In the genomic region with DNA sequence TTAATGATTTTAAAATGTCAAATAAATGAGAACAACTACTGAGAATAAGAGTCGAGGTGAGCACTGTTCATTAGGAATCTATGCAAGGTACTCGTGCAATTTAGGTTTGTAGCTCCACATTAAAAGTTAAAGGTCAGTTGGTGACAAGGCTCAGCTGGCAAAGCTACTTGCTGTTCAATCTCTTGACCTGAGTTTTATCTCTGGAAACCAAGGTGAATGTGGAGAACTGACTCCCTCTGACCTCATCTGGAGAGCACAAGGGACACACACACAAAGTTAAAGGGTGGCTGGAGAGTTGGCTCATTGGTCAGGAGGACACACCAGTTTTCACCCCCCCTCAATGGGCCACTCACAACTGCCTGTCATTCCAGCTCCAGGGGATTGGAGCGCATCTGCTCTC, we compare ENCODE assay signal across 21 mouse cellular contexts. TPM values are rescaled to one million over a fixed set of nuclear protein-coding genes. Genes with fewer than 3 reads are reported as not detected.
A peak's percentile ranks its signal among the peaks of the same experiment; 100 is the strongest.
DNase-seq lines count a peak whose midpoint lies in the region; ATAC-seq and TF ChIP-seq lines count a peak whose summit lies in the region.
"Had no signal": no experiment of that assay in that cellular context is flagged by ENCODE, and none has a peak within 500 bp of the region (broad histone marks: within the 10 kb centered on the region; RNA-seq: fewer than 3 reads in every experiment).

No protein-coding gene starts in this region.

- 72% methylated on average over 3 of the region's 3 CpGs for WGBS in embryonic facial prominence, embryonic 15.5 days
- WGBS in embryonic facial prominence, embryonic 10.5 days = 84% methylated on average over 3 of the region's 3 CpGs
- WGBS in liver, adult 2 months = 59% methylated on average over 3 of the region's 3 CpGs
- WGBS in liver, postnatal 0 days (ENCODE audit: insufficient replicate concordance) = 73% methylated on average over 3 of the region's 3 CpGs
- WGBS in stomach, embryonic 15.5 days = 54% methylated on average over 3 of the region's 3 CpGs

- peaks cover 7% of the 10 kb centered on the region for H3K79me2 ChIP-seq in liver, adult 2 months (ENCODE audit: control insufficient read depth, insufficient read depth, low read length)

- H3K27ac ChIP-seq in embryonic facial prominence, embryonic 15.5 days (replicated peaks) = peak overlapping the region; percentile 7; the same call in 1 of the 2 replicates
- no peak overlapping the region for H3K27ac ChIP-seq in embryonic facial prominence, embryonic 10.5 days (replicated peaks)
- H3K27ac ChIP-seq in liver, adult 2 months (replicated peaks; ENCODE audit: insufficient read depth, low read depth, low read length) = no peak overlapping the region
- H3K27ac ChIP-seq in liver, postnatal 0 days (ENCODE audit: low read depth) = no peak overlapping the region
- peak overlapping the region; percentile 35; the same call in 1 of the 2 replicates for H3K27ac ChIP-seq in stomach, embryonic 15.5 days
- H3K27ac ChIP-seq: forebrain, embryonic 15.5 days; hindbrain, embryonic 15.5 days had no signal

- TF ChIP-seq POLR2A in liver, adult 2 months (IDR thresholded peaks at IDR 0.05; ENCODE audit: extremely low read depth, insufficient read depth, low read length) = no peak

- H3K4me3 ChIP-seq in embryonic facial prominence, embryonic 15.5 days (replicated peaks) = no peak overlapping the region
- H3K4me3 ChIP-seq in embryonic facial prominence, embryonic 10.5 days = no peak overlapping the region
- no peak overlapping the region for H3K4me3 ChIP-seq in liver, adult 2 months (ENCODE audit: insufficient read depth, low read depth, low read length)
- no peak overlapping the region for H3K4me3 ChIP-seq in liver, postnatal 0 days (ENCODE audit: low read depth, low read length)
- H3K4me3 ChIP-seq in stomach, embryonic 15.5 days (replicated peaks) = no peak overlapping the region
- H3K4me3 ChIP-seq: forebrain, embryonic 15.5 days; heart, embryonic 12.5 days; hindbrain, embryonic 15.5 days had no signal

- no peak overlapping the region for H3K9ac ChIP-seq in embryonic facial prominence, embryonic 15.5 days
- no peak overlapping the region for H3K9ac ChIP-seq in liver, adult 2 months (ENCODE audit: low read depth, low read length)
- no peak overlapping the region for H3K9ac ChIP-seq in liver, postnatal 0 days (replicated peaks)
- H3K9ac ChIP-seq in stomach, embryonic 15.5 days = no peak overlapping the region
- H3K9ac ChIP-seq: forebrain, embryonic 15.5 days; heart, embryonic 12.5 days; hindbrain, embryonic 15.5 days had no signal

- H3K9me3 ChIP-seq in embryonic facial prominence, embryonic 15.5 days (replicated peaks) = no peaks in the 10 kb centered on the region
- H3K9me3 ChIP-seq in embryonic facial prominence, embryonic 10.5 days = no peaks in the 10 kb centered on the region
- H3K9me3 ChIP-seq in liver, postnatal 0 days (ENCODE audit: low read length) = no peaks in the 10 kb centered on the region
- no peaks in the 10 kb centered on the region for H3K9me3 ChIP-seq in stomach, embryonic 15.5 days
- H3K9me3 ChIP-seq: forebrain, embryonic 15.5 days; heart, embryonic 12.5 days; hindbrain, embryonic 15.5 days had no signal

- H3K27me3 ChIP-seq in embryonic facial prominence, embryonic 15.5 days = no peaks in the 10 kb centered on the region
- no peaks in the 10 kb centered on the region for H3K27me3 ChIP-seq in embryonic facial prominence, embryonic 10.5 days (replicated peaks; ENCODE audit: low read depth, poor library complexity, severe bottlenecking)
- H3K27me3 ChIP-seq in liver, adult 2 months (ENCODE audit: control insufficient read depth, insufficient read depth, low read length) = no peaks in the 10 kb centered on the region
- H3K27me3 ChIP-seq in liver, postnatal 0 days (ENCODE audit: insufficient read depth, low read length) = no peaks in the 10 kb centered on the region
- H3K27me3 ChIP-seq in stomach, embryonic 15.5 days (replicated peaks) = no peaks in the 10 kb centered on the region
- H3K27me3 ChIP-seq: forebrain, embryonic 15.5 days; heart, embryonic 12.5 days; hindbrain, embryonic 15.5 days had no signal

- TF ChIP-seq EP300 in liver, postnatal 0 days (IDR thresholded peaks at IDR 0.05; ENCODE audit: low read depth) = no peak

- peaks cover 6% of the 10 kb centered on the region for H3K4me1 ChIP-seq in embryonic facial prominence, embryonic 15.5 days
- H3K4me1 ChIP-seq in embryonic facial prominence, embryonic 10.5 days = peaks cover 16% of the 10 kb centered on the region
- peaks cover 15% of the 10 kb centered on the region for H3K4me1 ChIP-seq in liver, adult 2 months (ENCODE audit: control insufficient read depth, insufficient read depth, low read length)
- H3K4me1 ChIP-seq in liver, postnatal 0 days (ENCODE audit: insufficient read depth) = peaks cover 23% of the 10 kb centered on the region
- peaks cover 16% of the 10 kb centered on the region for H3K4me1 ChIP-seq in stomach, embryonic 15.5 days

- H3K4me2 ChIP-seq in embryonic facial prominence, embryonic 15.5 days (replicated peaks) = no peak overlapping the region
- H3K4me2 ChIP-seq in liver, postnatal 0 days (ENCODE audit: low read depth, low read length) = no peak overlapping the region
- no peak overlapping the region for H3K4me2 ChIP-seq in stomach, embryonic 15.5 days
- H3K4me2 ChIP-seq: forebrain, embryonic 15.5 days; heart, embryonic 12.5 days; hindbrain, embryonic 15.5 days had no signal

- no peaks in the 10 kb centered on the region for H3K36me3 ChIP-seq in embryonic facial prominence, embryonic 15.5 days
- peaks cover 6% of the 10 kb centered on the region for H3K36me3 ChIP-seq in embryonic facial prominence, embryonic 10.5 days (replicated peaks)
- H3K36me3 ChIP-seq in liver, adult 2 months (ENCODE audit: control insufficient read depth, insufficient read depth, low read length) = no peaks in the 10 kb centered on the region
- no peaks in the 10 kb centered on the region; the same call in none of the 2 replicates for H3K36me3 ChIP-seq in liver, postnatal 0 days (replicated peaks; ENCODE audit: insufficient read depth, low read length)
- H3K36me3 ChIP-seq in stomach, embryonic 15.5 days = 0 out of 2 replicates have a peak, but pooled peaks cover 2% of the 10 kb centered on the region
- H3K36me3 ChIP-seq: forebrain, embryonic 15.5 days; hindbrain, embryonic 15.5 days had no signal

- DNase-seq in embryonic facial prominence, embryonic 10.5 days (ENCODE audit: low spot score) = no peak
- peak; percentile 12 for DNase-seq in kidney, adult 11 months
- DNase-seq in kidney, adult 9 months = no peak
- peak; percentile 81 for DNase-seq in liver, adult 2 months (ENCODE audit: extremely low read depth, low read depth, low spot score)
- DNase-seq in liver, postnatal 0 days = no peak
- no peak for DNase-seq in cerebellum, adult 9-10 months
- DNase-seq: adrenal gland, adult 8-10 months; cerebellum, adult 18-20 months; cerebellum, postnatal 10 days; gastrocnemius, postnatal 14 days; heart, postnatal 36 days had no signal

- TF ChIP-seq CTCF in liver, adult 2 months (IDR thresholded peaks at IDR 0.05; ENCODE audit: low read depth, low read length) = no peak
- TF ChIP-seq CTCF in liver, postnatal 0 days (IDR thresholded peaks at IDR 0.05; ENCODE audit: low read depth) = no peak

- ATAC-seq in embryonic facial prominence, embryonic 15.5 days (ENCODE audit: insufficient number of reproducible peaks, low FRiP score, low TSS enrichment, low read depth) = no peak
- no peak for ATAC-seq in liver, postnatal 0 days
- ATAC-seq in stomach, embryonic 15.5 days (ENCODE audit: insufficient read depth, low FRiP score, low read depth) = no peak
- ATAC-seq: forebrain, embryonic 15.5 days had no signal

RNA-seq across cellular contexts. Expression of a gene that starts 1.8 kb away (rescaled TPM):
- polyA plus RNA-seq in embryonic facial prominence, embryonic 15.5 days (2015; fragmentation: Nextera tagmentation; extraction: Ambion mirVana) = 25.2 and 27.0 TPM in 2 replicates
- 13.9 and 15.0 TPM in 2 replicates for polyA plus RNA-seq in embryonic facial prominence, embryonic 10.5 days (2016; fragmentation: Nextera tagmentation; extraction: Ambion mirVana)
- total RNA-seq in liver, adult 2 months (2014; rRNA removed) = 51.0 and 51.1 TPM in 2 replicates
- polyA plus RNA-seq in liver, adult 2 months (2012; rRNA removed) = 25.6 and 27.9 TPM in 2 replicates
- 10.2 and 10.7 TPM in 2 replicates for polyA plus RNA-seq in liver, postnatal 0 days (2015; fragmentation: Nextera tagmentation; extraction: Ambion mirVana)
- polyA plus RNA-seq in stomach, embryonic 15.5 days (2015; fragmentation: Nextera tagmentation; extraction: Ambion mirVana) = 22.5 and 24.2 TPM in 2 replicates

RNA-seq across cellular contexts. Expression of a gene that starts 31.2 kb away (rescaled TPM):
- polyA plus RNA-seq in embryonic facial prominence, embryonic 15.5 days (2015; fragmentation: Nextera tagmentation; extraction: Ambion mirVana) = 32.6 and 32.7 TPM in 2 replicates
- 24.0 and 25.7 TPM in 2 replicates for polyA plus RNA-seq in embryonic facial prominence, embryonic 10.5 days (2016; fragmentation: Nextera tagmentation; extraction: Ambion mirVana)
- total RNA-seq in liver, adult 2 months (2014; rRNA removed) = 30.3 and 41.9 TPM in 2 replicates
- polyA plus RNA-seq in liver, adult 2 months (2012; rRNA removed) = 17.2 and 20.2 TPM in 2 replicates
- polyA plus RNA-seq in liver, postnatal 0 days (2015; fragmentation: Nextera tagmentation; extraction: Ambion mirVana) = 14.2 and 15.2 TPM in 2 replicates
- 29.2 and 31.8 TPM in 2 replicates for polyA plus RNA-seq in stomach, embryonic 15.5 days (2015; fragmentation: Nextera tagmentation; extraction: Ambion mirVana)

RNA-seq across cellular contexts. Expression of a gene that starts 54.4 kb away (rescaled TPM):
- polyA plus RNA-seq in embryonic facial prominence, embryonic 15.5 days (2015; fragmentation: Nextera tagmentation; extraction: Ambion mirVana) = not detected in 2 replicates
- not detected in 2 replicates for polyA plus RNA-seq in embryonic facial prominence, embryonic 10.5 days (2016; fragmentation: Nextera tagmentation; extraction: Ambion mirVana)
- total RNA-seq in liver, adult 2 months (2014; rRNA removed) = 0.07 and 0.09 TPM in 2 replicates
- 0.07 TPM in 1 of 2 replicates, not detected in the other for polyA plus RNA-seq in liver, adult 2 months (2012; rRNA removed)
- polyA plus RNA-seq in liver, postnatal 0 days (2015; fragmentation: Nextera tagmentation; extraction: Ambion mirVana) = 0.09 TPM in 1 of 2 replicates, not detected in the other
- 0.05 TPM in 1 of 2 replicates, not detected in the other for polyA plus RNA-seq in stomach, embryonic 15.5 days (2015; fragmentation: Nextera tagmentation; extraction: Ambion mirVana)
- total RNA-seq: ES-E14; gastrocnemius, postnatal 14 days; heart, postnatal 36 days had no signal
- polyA plus RNA-seq: embryonic facial prominence, embryonic 11.5 days; forebrain, embryonic 11.5 days; forebrain, embryonic 15.5 days; heart, embryonic 12.5 days; heart, embryonic 16.5 days; hindbrain, embryonic 11.5 days; hindbrain, embryonic 15.5 days had no signal

Comparison
In these comparisons a context has a peak if more than half of its experiments do, and no peak if none do; other contexts are left out.
1. H3K27ac ChIP-seq: peak in embryonic facial prominence, embryonic 15.5 days (single experiment) and stomach, embryonic 15.5 days (single experiment); none in embryonic facial prominence, embryonic 10.5 days (single experiment), liver, adult 2 months (single experiment) and liver, postnatal 0 days (single experiment).
2. DNase-seq: peak in kidney, adult 11 months (single experiment) and liver, adult 2 months (single experiment); none in embryonic facial prominence, embryonic 10.5 days (single experiment), kidney, adult 9 months (single experiment), liver, postnatal 0 days (single experiment) and cerebellum, adult 9-10 months (single experiment).